Mouse (Mus musculus) embryonic facial prominence, embryonic 14.5 days (tissue): Measurements from ENCODE around the gene Senp6. TPM values are rescaled to one million over a fixed set of nuclear protein-coding genes. Genes with fewer than 3 reads are reported as not detected.
A peak's percentile ranks its signal among the peaks of the same experiment; 100 is the strongest.

Source experiments
- ATAC-seq: fragments of 200-750 bp; cut with Nextera tagmentation; 2 replicates; pipeline ENCODE4 v1.8.0; 2017; ENCODE audit warnings: low read depth, moderate number of reproducible peaks, moderate TSS enrichment
- DNase-seq: peaks from one replicate; pipeline ENCODE4 v3.0.0-alpha.2; 2015; ENCODE audit warnings: low spot score
- H3K27ac ChIP-seq: fragments of 300-500 bp; sonication (generic); replicated peaks from 2 replicates; pipeline ENCODE4 v1.5.1; 2014; ENCODE audit warnings: low read depth, mild to moderate bottlenecking, low read length, moderate library complexity
- H3K27me3 ChIP-seq: fragments of 300-500 bp; sonication (generic); replicated peaks from 2 replicates; pipeline ENCODE4 v1.6.1; 2014; ENCODE audit warnings: low read length; ENCODE audit not compliant: control insufficient read depth, insufficient read depth
- H3K36me3 ChIP-seq: fragments of 300-500 bp; sonication (generic); 2 replicates; pipeline ENCODE4 v1.6.1; 2014; ENCODE audit warnings: low read length, mixed read lengths; ENCODE audit not compliant: control insufficient read depth, insufficient read depth
- H3K4me1 ChIP-seq: fragments of 300-500 bp; sonication (generic); 2 replicates; pipeline ENCODE4 v1.6.1; 2014; ENCODE audit warnings: antibody characterized with exemption, low read length; ENCODE audit not compliant: control insufficient read depth, insufficient read depth
- H3K4me2 ChIP-seq: fragments of 300-500 bp; sonication (generic); 2 replicates; pipeline ENCODE4 v1.6.1; 2014; ENCODE audit warnings: low read depth, mild to moderate bottlenecking, low read length, moderate library complexity, mixed read lengths
- H3K4me3 ChIP-seq: fragments of 300-500 bp; sonication (generic); 2 replicates; pipeline ENCODE4 v1.5.1; 2014; ENCODE audit warnings: low read depth, mild to moderate bottlenecking, low read length
- H3K9ac ChIP-seq: fragments of 300-500 bp; sonication (generic); 2 replicates; pipeline ENCODE4 v1.6.1; 2014; ENCODE audit warnings: low read depth, mild to moderate bottlenecking, low read length, moderate library complexity, mixed read lengths
- H3K9me3 ChIP-seq: fragments of 300-500 bp; sonication (generic); 2 replicates; pipeline ENCODE4 v1.6.1; 2016; ENCODE audit warnings: low read length; ENCODE audit not compliant: control insufficient read depth
- WGBS: fragments of 180-500 bp; shearing (Covaris S2); extraction: QIAGEN DNeasy Blood & Tissue Kit; methylation state at CpG from one replicate; pipeline ENCODE4 v1.1.7; 2014; 5-methylcytosine and 5-hydroxymethylcytosine counted together
- polyA plus RNA-seq: library from polyadenylated mRNA; unstranded; fragments of >200 nt; fragmentation: Nextera tagmentation; extraction: Ambion mirVana; gene quantifications from 2 replicates; pipeline ENCODE4 v1.2.1, GENCODE M21; 2014

Senp6 gene
- polyA plus RNA-seq, 1 experiment from 2014 or later = 59.9 TPM

- Histone ChIP-seq H3K27me3 (no peaks in the 10 kb centered on the region), H3K36me3 (no peaks in the 10 kb centered on the region), H3K4me3 (no peak overlapping the region), H3K9me3 (no peaks in the 10 kb centered on the region), H3K4me2 (no peak overlapping the region), H3K9ac (no peak overlapping the region), H3K27ac (no peak overlapping the region), H3K4me1 (no peaks in the 10 kb centered on the region)
- DNase-seq (no peak), ATAC-seq (no peak)
- WGBS = 84% methylated on average over 1 of the region's 1 CpGs
Measured at GRCm38 (mm10) chr9:80181692-80182091, 115.0 kb downstream of the Senp6 start.

GRCm38 (mm10) chr9:80184138-80184537 lies 117.4 kb downstream of the Senp6 start:
- Histone ChIP-seq H3K4me3 (no peak overlapping the region), H3K36me3 (no peaks in the 10 kb centered on the region), H3K4me2 (no peak overlapping the region), H3K27ac (no peak overlapping the region), H3K27me3 (no peaks in the 10 kb centered on the region), H3K4me1 (no peaks in the 10 kb centered on the region), H3K9me3 (no peaks in the 10 kb centered on the region), H3K9ac (no peak overlapping the region)
- DNase-seq (no peak), ATAC-seq (no peak)
- WGBS = 75% methylated on average over 5 of the region's 5 CpGs

GRCm38 (mm10) chr9:80185737-80186136 lies 119.0 kb downstream of the Senp6 start:
- 45% methylated on average over 3 of the region's 3 CpGs for WGBS

GRCm38 (mm10) chr9:80186693-80187092 lies 120.0 kb downstream of the Senp6 start:
- no peak for DNase-seq
- no peak overlapping the region for H3K27ac ChIP-seq
- no peaks in the 10 kb centered on the region for H3K9me3 ChIP-seq
- H3K4me3 ChIP-seq = no peak overlapping the region
- H3K9ac ChIP-seq = no peak overlapping the region
- H3K4me2 ChIP-seq = no peak overlapping the region
- no peaks in the 10 kb centered on the region for H3K4me1 ChIP-seq
- no peaks in the 10 kb centered on the region for H3K27me3 ChIP-seq
- no peak for ATAC-seq
- H3K36me3 ChIP-seq = no peaks in the 10 kb centered on the region
- WGBS = 90% methylated on average over 8 of the region's 8 CpGs

More at GRCm38 (mm10) chr9:80185737-80186136, 119.0 kb downstream of the Senp6 start:
- ATAC-seq (no peak), DNase-seq (no peak)
- Histone ChIP-seq H3K4me2 (no peak overlapping the region), H3K27ac (no peak overlapping the region), H3K27me3 (no peaks in the 10 kb centered on the region), H3K9ac (no peak overlapping the region), H3K9me3 (no peaks in the 10 kb centered on the region), H3K36me3 (no peaks in the 10 kb centered on the region), H3K4me1 (no peaks in the 10 kb centered on the region), H3K4me3 (no peak overlapping the region)

GRCm38 (mm10) chr9:80188324-80188893 lies 121.7 kb downstream of the Senp6 start:
- Histone ChIP-seq H3K4me3 (no peak overlapping the region), H3K36me3 (no peaks in the 10 kb centered on the region), H3K4me1 (no peaks in the 10 kb centered on the region), H3K27ac (no peak overlapping the region; the same call in 1 of the 2 replicates), H3K9me3 (no peaks in the 10 kb centered on the region), H3K27me3 (no peaks in the 10 kb centered on the region), H3K4me2 (no peak overlapping the region), H3K9ac (no peak overlapping the region)
- DNase-seq (peak; percentile 32), ATAC-seq (peak; percentile 13; the same call in 1 of the 2 replicates)
- 56% methylated on average over 5 of the region's 5 CpGs for WGBS

- WGBS = 70% methylated on average over 6 of the region's 6 CpGs
Measured at GRCm38 (mm10) chr9:80191240-80191639, 124.5 kb downstream of the Senp6 start.

GRCm38 (mm10) chr9:80192324-80192723 lies 125.6 kb downstream of the Senp6 start:
- Histone ChIP-seq H3K9me3 (no peaks in the 10 kb centered on the region), H3K36me3 (no peaks in the 10 kb centered on the region), H3K4me2 (no peak overlapping the region), H3K4me1 (no peaks in the 10 kb centered on the region; the same call in 1 of the 2 replicates), H3K9ac (no peak overlapping the region), H3K4me3 (no peak overlapping the region), H3K27ac (no peak overlapping the region), H3K27me3 (no peaks in the 10 kb centered on the region)
- ATAC-seq = peak; percentile 93
- DNase-seq = peak; percentile 66
- 73% methylated on average over 10 of the region's 10 CpGs for WGBS

More at GRCm38 (mm10) chr9:80191240-80191639, 124.5 kb downstream of the Senp6 start:
- no peak overlapping the region for H3K27ac ChIP-seq
- H3K9me3 ChIP-seq = no peaks in the 10 kb centered on the region
- no peak overlapping the region for H3K4me3 ChIP-seq
- DNase-seq (no peak), ATAC-seq (no peak)
- H3K36me3 ChIP-seq = no peaks in the 10 kb centered on the region
- H3K27me3 ChIP-seq = no peaks in the 10 kb centered on the region
- no peak overlapping the region for H3K9ac ChIP-seq
- H3K4me2 ChIP-seq = no peak overlapping the region
- H3K4me1 ChIP-seq = no peaks in the 10 kb centered on the region; the same call in 1 of the 2 replicates

GRCm38 (mm10) chr9:80194446-80194845 lies 127.7 kb downstream of the Senp6 start:
- DNase-seq (no peak), ATAC-seq (no peak)
- Histone ChIP-seq H3K27me3 (no peaks in the 10 kb centered on the region), H3K9me3 (no peaks in the 10 kb centered on the region), H3K36me3 (no peaks in the 10 kb centered on the region), H3K27ac (no peak overlapping the region), H3K4me3 (no peak overlapping the region), H3K9ac (no peak overlapping the region), H3K4me2 (no peak overlapping the region), H3K4me1 (no peaks in the 10 kb centered on the region; the same call in 1 of the 2 replicates)
- 61% methylated on average over 6 of the region's 6 CpGs for WGBS
